Mouse (Mus musculus): ENCODE measurements around the gene A830031A19Rik. TPM values are rescaled to one million over a fixed set of nuclear protein-coding genes. Genes with fewer than 3 reads are reported as not detected.

The A830031A19Rik gene
- polyA plus RNA-seq, 1 experiment from 2014 or later, result not detected

DNA sequence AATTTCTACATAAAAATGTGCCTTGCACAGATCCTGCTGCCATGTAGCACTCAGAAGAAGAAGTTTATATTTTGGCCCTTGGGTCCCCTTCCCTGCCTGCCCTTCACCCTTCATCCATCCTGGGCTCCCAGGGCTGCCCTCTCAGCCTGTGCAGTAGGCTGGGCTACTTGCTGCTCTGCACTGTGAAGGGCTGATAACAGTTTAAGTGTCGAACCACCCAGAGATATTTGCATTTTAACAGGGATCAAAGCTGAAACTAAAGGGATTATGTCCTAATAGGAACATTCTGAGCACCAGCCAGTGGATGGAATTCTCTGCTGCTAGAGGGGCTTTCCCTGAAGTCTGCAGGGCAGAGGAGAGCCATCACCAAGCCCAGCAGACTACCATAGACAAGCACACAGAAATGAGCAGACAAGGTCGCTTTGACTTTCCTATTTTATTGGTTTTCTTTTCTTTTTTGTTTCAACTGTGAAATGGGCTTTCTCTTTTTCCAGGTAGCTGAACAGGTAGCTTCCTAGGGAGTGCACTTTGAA, 58.1 kb downstream of the A830031A19Rik start:
- H3K36me3 ChIP-seq (ENCODE audit: control insufficient read depth, insufficient read depth, low read length), result no peaks in the 10 kb centered on the region
- H3K27me3 ChIP-seq (ENCODE audit: control insufficient read depth, insufficient read depth, low read length), result no peaks in the 10 kb centered on the region
- H3K27ac ChIP-seq (replicated peaks; ENCODE audit: low read depth, low read length), result peak overlapping the region; percentile 43
- ATAC-seq (ENCODE audit: low FRiP score, low TSS enrichment), result peak; percentile 78
- H3K4me2 ChIP-seq (ENCODE audit: low read length), result 0 out of 2 replicates have a peak overlapping the region, but pooled peaks have one; percentile 2
- WGBS, result 17% methylated on average over 2 of the region's 2 CpGs
- H3K9me3 ChIP-seq (ENCODE audit: control insufficient read depth, low read length), result no peaks in the 10 kb centered on the region
- DNase-seq, result peak; percentile 70
- H3K4me3 ChIP-seq (replicated peaks; ENCODE audit: low read depth, low read length), result no peak overlapping the region
- H3K4me1 ChIP-seq (ENCODE audit: control insufficient read depth, insufficient read depth, low read length), result peaks cover 15% of the 10 kb centered on the region; the same call in 1 of the 2 replicates
- H3K9ac ChIP-seq (replicated peaks; ENCODE audit: low read length), result no peak overlapping the region

DNA sequence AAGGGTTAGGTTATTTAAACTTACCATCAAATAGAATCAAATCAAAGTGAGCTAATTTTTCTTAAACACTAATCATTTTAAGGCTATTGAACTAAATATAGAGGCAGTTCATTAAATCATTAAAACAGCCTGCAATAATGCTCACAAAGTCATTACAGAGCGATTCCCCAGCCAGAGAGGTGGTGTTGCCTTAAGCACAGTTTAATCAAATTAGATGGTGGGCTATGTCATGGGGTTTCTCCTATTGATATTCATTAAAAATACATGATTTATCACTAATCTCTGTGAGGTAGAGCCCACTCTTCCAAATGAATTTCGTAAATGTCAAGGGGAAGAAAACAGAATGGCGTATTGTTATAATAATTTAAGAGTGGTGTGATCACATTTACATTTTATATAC, 58.8 kb downstream of the A830031A19Rik start:
- Histone ChIP-seq H3K36me3 (ENCODE audit: control insufficient read depth, insufficient read depth, low read length) (no peaks in the 10 kb centered on the region), H3K27me3 (ENCODE audit: control insufficient read depth, insufficient read depth, low read length) (no peaks in the 10 kb centered on the region), H3K9ac (replicated peaks; ENCODE audit: low read length) (no peak overlapping the region), H3K4me3 (replicated peaks; ENCODE audit: low read depth, low read length) (no peak overlapping the region), H3K4me2 (ENCODE audit: low read length) (0 out of 2 replicates have a peak overlapping the region, but pooled peaks have one; percentile 2), H3K27ac (replicated peaks; ENCODE audit: low read depth, low read length) (no peak overlapping the region), H3K4me1 (ENCODE audit: control insufficient read depth, insufficient read depth, low read length) (peaks cover 15% of the 10 kb centered on the region; the same call in 1 of the 2 replicates), H3K9me3 (ENCODE audit: control insufficient read depth, low read length) (no peaks in the 10 kb centered on the region)
- 33% methylated on average over 3 of the region's 3 CpGs for WGBS
- DNase-seq (peak; percentile 46), ATAC-seq (ENCODE audit: low FRiP score, low TSS enrichment) (0 out of 2 replicates have a peak, but pooled peaks have one; percentile 38)

DNA sequence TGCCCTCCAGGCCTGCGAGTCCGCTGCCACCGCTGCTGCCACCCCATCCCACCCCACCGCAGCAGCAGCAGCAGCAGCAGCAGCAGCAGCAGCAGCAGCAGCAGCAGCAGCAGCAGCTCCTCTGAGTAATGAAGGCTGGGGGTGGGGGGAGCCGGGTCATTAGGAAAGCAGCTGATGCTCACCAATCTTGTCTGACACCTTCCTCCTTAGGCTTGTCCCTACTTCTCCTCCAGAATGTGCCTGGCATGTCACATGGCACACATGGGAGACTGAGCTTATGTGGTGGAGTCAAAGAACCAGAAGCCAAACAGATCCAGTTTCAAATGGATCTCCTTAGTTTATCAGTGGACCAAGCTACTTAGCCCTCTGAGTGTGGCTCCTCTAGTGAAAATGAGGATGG, 60.2 kb downstream of the A830031A19Rik start:
- Histone ChIP-seq H3K4me3 (replicated peaks; ENCODE audit: low read depth, low read length) (no peak overlapping the region), H3K4me1 (ENCODE audit: control insufficient read depth, insufficient read depth, low read length) (peaks cover 15% of the 10 kb centered on the region; the same call in 1 of the 2 replicates), H3K9me3 (ENCODE audit: control insufficient read depth, low read length) (no peaks in the 10 kb centered on the region), H3K4me2 (ENCODE audit: low read length) (no peak overlapping the region), H3K27ac (replicated peaks; ENCODE audit: low read depth, low read length) (no peak overlapping the region), H3K36me3 (ENCODE audit: control insufficient read depth, insufficient read depth, low read length) (no peaks in the 10 kb centered on the region), H3K9ac (replicated peaks; ENCODE audit: low read length) (no peak overlapping the region), H3K27me3 (ENCODE audit: control insufficient read depth, insufficient read depth, low read length) (no peaks in the 10 kb centered on the region)
- DNase-seq, result no peak
- ATAC-seq (ENCODE audit: low FRiP score, low TSS enrichment), result no peak
- 72% methylated on average over 5 of the region's 5 CpGs for WGBS

DNA sequence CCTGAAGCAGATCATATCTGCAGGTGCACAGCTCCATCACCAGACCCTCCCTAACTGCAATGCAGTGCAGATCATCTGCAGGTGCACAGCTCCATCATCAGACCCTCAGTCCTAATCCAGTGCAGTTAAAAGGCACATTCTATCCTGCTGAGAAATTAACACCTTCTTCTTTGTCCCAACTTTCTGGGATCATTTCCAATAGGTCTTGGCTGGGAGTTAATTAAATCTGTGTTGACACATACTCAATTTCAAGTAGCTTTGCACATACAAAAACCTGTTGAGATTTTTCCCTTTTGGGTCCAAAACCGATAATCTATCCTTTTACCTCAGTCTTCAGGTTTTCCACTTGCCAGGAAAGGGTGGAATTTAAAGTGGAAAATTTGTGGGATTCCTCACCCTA, 62.6 kb downstream of the A830031A19Rik start:
- ATAC-seq (ENCODE audit: low FRiP score, low TSS enrichment), result no peak
- H3K27ac ChIP-seq (replicated peaks; ENCODE audit: low read depth, low read length), result no peak overlapping the region

DNA sequence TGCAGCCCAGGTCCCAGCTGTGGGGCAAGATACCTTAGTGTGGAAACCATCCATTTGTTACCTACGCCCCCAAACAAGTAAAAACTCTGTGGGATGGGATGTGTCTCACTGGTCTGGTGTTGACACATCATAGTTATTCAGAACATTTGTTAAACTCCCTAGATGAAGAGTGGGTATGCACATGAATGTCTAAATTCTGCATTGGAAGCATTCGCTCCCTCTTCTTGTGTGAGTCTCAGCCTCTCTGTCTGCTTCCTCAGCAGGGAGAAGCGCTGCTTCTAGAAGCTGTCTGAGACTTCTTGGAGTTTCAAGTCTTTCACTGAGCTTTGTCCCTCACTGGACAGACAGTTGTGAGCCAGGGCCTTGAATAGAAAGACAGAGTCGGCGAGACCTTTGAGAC, 65.9 kb downstream of the A830031A19Rik start:
- Histone ChIP-seq H3K4me2 (ENCODE audit: low read length) (no peak overlapping the region), H3K27ac (replicated peaks; ENCODE audit: low read depth, low read length) (no peak overlapping the region), H3K9ac (replicated peaks; ENCODE audit: low read length) (no peak overlapping the region), H3K4me3 (replicated peaks; ENCODE audit: low read depth, low read length) (no peak overlapping the region), H3K9me3 (ENCODE audit: control insufficient read depth, low read length) (no peaks in the 10 kb centered on the region), H3K27me3 (ENCODE audit: control insufficient read depth, insufficient read depth, low read length) (peaks cover 3% of the 10 kb centered on the region; the same call in 1 of the 2 replicates), H3K36me3 (ENCODE audit: control insufficient read depth, insufficient read depth, low read length) (no peaks in the 10 kb centered on the region), H3K4me1 (ENCODE audit: control insufficient read depth, insufficient read depth, low read length) (no peaks in the 10 kb centered on the region)
- ATAC-seq (ENCODE audit: low FRiP score, low TSS enrichment) (no peak), DNase-seq (no peak)
- WGBS, result 92% methylated on average over 5 of the region's 5 CpGs

More for the DNA sequence above, 62.6 kb downstream of the A830031A19Rik start:
- H3K4me1 ChIP-seq (ENCODE audit: control insufficient read depth, insufficient read depth, low read length), result peaks cover 15% of the 10 kb centered on the region; the same call in 1 of the 2 replicates
- H3K9ac ChIP-seq (replicated peaks; ENCODE audit: low read length), result no peak overlapping the region
- no peaks in the 10 kb centered on the region for H3K27me3 ChIP-seq (ENCODE audit: control insufficient read depth, insufficient read depth, low read length)
- DNase-seq, result no peak
- H3K4me2 ChIP-seq (ENCODE audit: low read length), result no peak overlapping the region
- no peaks in the 10 kb centered on the region for H3K36me3 ChIP-seq (ENCODE audit: control insufficient read depth, insufficient read depth, low read length)
- H3K9me3 ChIP-seq (ENCODE audit: control insufficient read depth, low read length), result no peaks in the 10 kb centered on the region
- H3K4me3 ChIP-seq (replicated peaks; ENCODE audit: low read depth, low read length), result no peak overlapping the region
- 84% methylated on average over 1 of the region's 1 CpGs for WGBS

DNA sequence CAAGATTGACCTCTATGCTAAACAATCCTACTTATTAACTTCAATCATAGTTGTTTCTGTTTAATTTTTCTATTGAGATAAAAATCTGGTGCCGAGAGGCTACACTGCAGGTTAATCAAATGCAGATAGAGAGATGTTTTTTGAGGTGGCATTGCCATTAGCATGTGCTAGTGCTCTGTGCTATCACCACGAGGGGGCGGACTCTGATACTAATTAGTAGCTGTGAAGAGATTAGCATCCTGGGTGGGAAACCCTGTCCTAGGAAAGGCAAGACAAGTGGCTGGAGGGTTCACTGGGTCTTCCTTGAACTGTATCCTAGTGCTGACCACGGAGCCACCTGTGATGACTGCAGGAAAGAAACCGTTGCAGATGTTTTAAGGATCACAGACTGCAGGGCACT, 66.6 kb downstream of the A830031A19Rik start:
- no peak for ATAC-seq (ENCODE audit: low FRiP score, low TSS enrichment)
- 46% methylated on average over 5 of the region's 5 CpGs for WGBS

DNA sequence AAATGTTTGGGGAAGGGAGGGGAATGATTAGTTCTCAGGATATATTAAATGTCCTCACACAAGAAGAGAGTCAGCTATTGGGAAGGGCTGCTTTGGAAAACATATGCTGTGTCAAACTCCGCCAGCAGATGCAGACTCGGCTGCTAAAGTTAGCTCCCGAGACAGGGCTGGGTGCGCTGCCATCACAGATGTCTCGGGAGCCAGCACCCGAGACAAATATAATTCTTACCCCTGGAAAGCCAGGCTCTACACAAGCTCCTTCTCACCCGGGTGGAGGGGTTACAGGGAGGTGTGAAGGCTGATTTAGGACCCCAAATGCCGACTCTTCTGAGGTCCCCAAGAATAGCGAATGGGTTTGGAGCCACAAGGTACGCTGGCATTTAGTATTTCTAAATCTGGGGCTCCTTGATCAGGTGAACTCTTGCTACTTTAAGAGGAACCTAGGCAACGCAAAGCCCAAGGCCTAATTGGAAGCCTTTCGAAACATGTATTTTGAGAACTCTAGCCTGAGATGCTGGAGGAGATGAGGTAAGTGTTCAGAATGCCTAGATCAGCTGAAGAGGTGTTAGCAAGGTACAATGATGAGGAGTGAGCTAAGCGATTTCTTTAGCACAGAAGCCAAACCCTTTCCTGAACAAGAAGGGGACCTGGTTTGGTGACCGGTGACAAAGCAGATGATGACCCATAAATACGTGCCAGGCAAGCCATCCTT, 69.3 kb downstream of the A830031A19Rik start:
- Histone ChIP-seq H3K9ac (replicated peaks; ENCODE audit: low read length) (no peak overlapping the region), H3K4me3 (replicated peaks; ENCODE audit: low read depth, low read length) (no peak overlapping the region), H3K4me2 (ENCODE audit: low read length) (no peak overlapping the region), H3K4me1 (ENCODE audit: control insufficient read depth, insufficient read depth, low read length) (no peaks in the 10 kb centered on the region), H3K27ac (replicated peaks; ENCODE audit: low read depth, low read length) (no peak overlapping the region), H3K27me3 (ENCODE audit: control insufficient read depth, insufficient read depth, low read length) (peaks cover 3% of the 10 kb centered on the region; the same call in 1 of the 2 replicates), H3K9me3 (ENCODE audit: control insufficient read depth, low read length) (no peaks in the 10 kb centered on the region), H3K36me3 (ENCODE audit: control insufficient read depth, insufficient read depth, low read length) (no peaks in the 10 kb centered on the region)
- DNase-seq (no peak), ATAC-seq (ENCODE audit: low FRiP score, low TSS enrichment) (no peak)
- 90% methylated on average over 15 of the region's 15 CpGs for WGBS

More for the DNA sequence above, 66.6 kb downstream of the A830031A19Rik start:
- Histone ChIP-seq H3K4me3 (replicated peaks; ENCODE audit: low read depth, low read length) (no peak overlapping the region), H3K4me1 (ENCODE audit: control insufficient read depth, insufficient read depth, low read length) (no peaks in the 10 kb centered on the region), H3K9ac (replicated peaks; ENCODE audit: low read length) (no peak overlapping the region), H3K4me2 (ENCODE audit: low read length) (no peak overlapping the region), H3K27me3 (ENCODE audit: control insufficient read depth, insufficient read depth, low read length) (peaks cover 3% of the 10 kb centered on the region; the same call in 1 of the 2 replicates), H3K9me3 (ENCODE audit: control insufficient read depth, low read length) (no peaks in the 10 kb centered on the region), H3K36me3 (ENCODE audit: control insufficient read depth, insufficient read depth, low read length) (no peaks in the 10 kb centered on the region), H3K27ac (replicated peaks; ENCODE audit: low read depth, low read length) (no peak overlapping the region)
- peak; percentile 65 for DNase-seq

DNA sequence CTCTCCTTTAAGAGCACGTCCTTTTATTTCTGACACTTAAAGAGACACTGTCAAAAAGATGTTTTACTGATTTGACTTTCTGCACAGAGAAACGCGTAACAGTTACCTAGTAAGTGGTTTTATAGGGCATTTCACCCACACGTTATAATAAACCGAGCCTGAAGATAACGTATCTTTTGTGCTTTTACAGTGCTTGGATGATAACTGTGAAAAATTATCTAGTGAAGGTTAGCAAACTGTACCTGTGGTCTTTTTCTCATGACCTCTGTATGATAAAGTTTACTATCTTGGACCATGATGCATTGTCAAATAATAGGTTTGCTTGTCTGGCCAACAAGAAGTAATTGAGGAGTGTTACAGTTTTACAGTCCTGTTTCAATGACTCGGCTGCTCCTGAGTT, 74.2 kb downstream of the A830031A19Rik start:
- no peak for DNase-seq
- no peak for ATAC-seq (ENCODE audit: low FRiP score, low TSS enrichment)
- Histone ChIP-seq H3K36me3 (ENCODE audit: control insufficient read depth, insufficient read depth, low read length) (no peaks in the 10 kb centered on the region), H3K27me3 (ENCODE audit: control insufficient read depth, insufficient read depth, low read length) (no peaks in the 10 kb centered on the region), H3K4me2 (ENCODE audit: low read length) (no peak overlapping the region), H3K9ac (replicated peaks; ENCODE audit: low read length) (no peak overlapping the region), H3K4me3 (replicated peaks; ENCODE audit: low read depth, low read length) (no peak overlapping the region), H3K4me1 (ENCODE audit: control insufficient read depth, insufficient read depth, low read length) (no peaks in the 10 kb centered on the region), H3K9me3 (ENCODE audit: control insufficient read depth, low read length) (no peaks in the 10 kb centered on the region), H3K27ac (replicated peaks; ENCODE audit: low read depth, low read length) (no peak overlapping the region)
- WGBS, result 90% methylated on average over 7 of the region's 7 CpGs
